Mouse (Mus musculus) thymus, postnatal 10 days (tissue): ENCODE measurements at regions not wholly inside any gene's neighbourhood (a gene's known extent, or its start where the extent isn't known, plus 50 kb on each side); places are given as distances from the start of the nearest gene placed in this dataset.
A peak's percentile ranks its signal among the peaks of the same experiment; 100 is the strongest.
"Not testable (repeated sequence)": the region's sequence is repeated elsewhere in the genome, so short reads cannot be mapped to it uniquely, and the experiment has no call there.

Source experiments
- DNase-seq, 2 experiments: peaks; one replicate each; pipeline ENCODE4 v3.0.0; 2021; ENCODE audit warnings: low spot score in 2 of 2

GRCm38 (mm10) chr7:58310096-58310495 is 345.9 kb upstream of the Atp10a start:
- DNase-seq: no peak

- DNase-seq: no peak
These were observed 333.6 kb upstream of the Atp10a start for GRCm38 (mm10) chr7:58322381-58322780.

GRCm38 (mm10) chr7:58367384-58367783 is 288.6 kb upstream of the Atp10a start:
- DNase-seq: no peak

GRCm38 (mm10) chr7:58383401-58383800 is 272.6 kb upstream of the Atp10a start:
- no peak for DNase-seq

- no peak for DNase-seq
These were observed 267.6 kb upstream of the Atp10a start for GRCm38 (mm10) chr7:58388326-58388725.

GRCm38 (mm10) chr7:58392391-58393115 is 263.4 kb upstream of the Atp10a start:
- DNase-seq: peak in 1 of 2 experiments; percentile 15

GRCm38 (mm10) chr7:58397992-58398391 is 258.0 kb upstream of the Atp10a start:
- no peak for DNase-seq

GRCm38 (mm10) chr7:58398558-58399144 is 257.3 kb upstream of the Atp10a start:
- no peak for DNase-seq

GRCm38 (mm10) chr7:58399145-58399604 is 256.8 kb upstream of the Atp10a start:
- DNase-seq: peak; percentile 90 to 94

- no peak for DNase-seq
These were observed 256.3 kb upstream of the Atp10a start for GRCm38 (mm10) chr7:58399651-58400050.

- no peak for DNase-seq
These were observed 255.4 kb upstream of the Atp10a start for GRCm38 (mm10) chr7:58400594-58400993.

GRCm38 (mm10) chr7:58436888-58437625 is 218.9 kb upstream of the Atp10a start:
- no peak for DNase-seq

GRCm38 (mm10) chr7:58442535-58443184 is 213.3 kb upstream of the Atp10a start:
- DNase-seq: no peak

GRCm38 (mm10) chr7:58443297-58443696 is 212.7 kb upstream of the Atp10a start:
- DNase-seq: no peak

GRCm38 (mm10) chr7:58445781-58446180 is 210.2 kb upstream of the Atp10a start:
- DNase-seq: no peak

GRCm38 (mm10) chr7:58446261-58446660 is 209.7 kb upstream of the Atp10a start:
- DNase-seq: no peak

- DNase-seq: peak; percentile 43 to 45
These were observed 207.2 kb upstream of the Atp10a start for GRCm38 (mm10) chr7:58448727-58449126.

GRCm38 (mm10) chr7:58451981-58452380 is 204.0 kb upstream of the Atp10a start:
- peak in 1 of 2 experiments; percentile 6 for DNase-seq

GRCm38 (mm10) chr7:58458146-58458545 is 197.8 kb upstream of the Atp10a start:
- DNase-seq: not testable (repeated sequence)

GRCm38 (mm10) chr7:58460939-58461338 is 195.0 kb upstream of the Atp10a start:
- DNase-seq: no peak

GRCm38 (mm10) chr7:58473150-58473549 is 182.8 kb upstream of the Atp10a start:
- no peak for DNase-seq

GRCm38 (mm10) chr7:58475139-58475538 is 180.8 kb upstream of the Atp10a start:
- DNase-seq: no peak
